Mouse (Mus musculus) megakaryocyte, embryonic 14.5 days (primary cell): ENCODE measurements at regions not wholly inside any gene's neighbourhood (a gene's known extent, or its start where the extent isn't known, plus 50 kb on each side); places are given as distances from the start of the nearest gene placed in this dataset.

Experiments used
- FLI1 ChIP-seq: IDR thresholded peaks from 2 replicates; pipeline ENCODE4 v1.6.1; 2012; ENCODE audit warnings: low read length, inconsistent platforms, mixed read lengths
- GATA1 ChIP-seq: IDR thresholded peaks from 3 replicates; pipeline ENCODE4 v1.6.1; 2012; ENCODE audit warnings: mixed read lengths, low read length, inconsistent platforms, borderline replicate concordance

- TF ChIP-seq GATA1 (no peak), FLI1 (no peak)
Measured at GRCm38 (mm10) chr7:117926396-117926795, 189.6 kb downstream of the Rps15a start.
